Mouse (Mus musculus): ENCODE data around the gene Tmtc2. TPM values are rescaled to one million over a fixed set of nuclear protein-coding genes. Genes with fewer than 3 reads are reported as not detected.

Gene Tmtc2
- polyA plus RNA-seq, 1 experiment from 2014 or later, result 8.1 TPM

GRCm38 (mm10) chr10:105490748-105491147 is 83.5 kb downstream of the Tmtc2 start:
- Histone ChIP-seq H3K4me1 (replicated peaks; ENCODE audit: control insufficient read depth, insufficient read depth, low read length) (no peaks in the 10 kb centered on the region; the same call in 1 of the 2 replicates), H3K4me2 (ENCODE audit: low read depth, low read length) (no peak overlapping the region), H3K9ac (ENCODE audit: low read length) (no peak overlapping the region), H3K9me3 (ENCODE audit: control insufficient read depth, low read length) (no peaks in the 10 kb centered on the region), H3K27ac (ENCODE audit: low read length) (no peak overlapping the region), H3K27me3 (ENCODE audit: control insufficient read depth, insufficient read depth, low read depth, low read length) (no peaks in the 10 kb centered on the region), H3K36me3 (ENCODE audit: control insufficient read depth, insufficient read depth, low read length) (no peaks in the 10 kb centered on the region), H3K4me3 (ENCODE audit: low read length) (no peak overlapping the region)
- ATAC-seq (ENCODE audit: low read depth), result no peak
- WGBS, result 77% methylated on average over 4 of the region's 4 CpGs

- H3K4me3 ChIP-seq (ENCODE audit: low read length), result no peak overlapping the region
- H3K4me2 ChIP-seq (ENCODE audit: low read depth, low read length), result no peak overlapping the region
- H3K4me1 ChIP-seq (replicated peaks; ENCODE audit: control insufficient read depth, insufficient read depth, low read length), result no peaks in the 10 kb centered on the region; the same call in 1 of the 2 replicates
- ATAC-seq (ENCODE audit: low read depth), result no peak; the same call in 1 of the 2 replicates
- no peak overlapping the region for H3K27ac ChIP-seq (ENCODE audit: low read length)
- WGBS, result 75% methylated on average over 14 of the region's 14 CpGs
- H3K9me3 ChIP-seq (ENCODE audit: control insufficient read depth, low read length), result no peaks in the 10 kb centered on the region
- no peaks in the 10 kb centered on the region for H3K27me3 ChIP-seq (ENCODE audit: control insufficient read depth, insufficient read depth, low read depth, low read length)
- H3K36me3 ChIP-seq (ENCODE audit: control insufficient read depth, insufficient read depth, low read length), result no peaks in the 10 kb centered on the region
- H3K9ac ChIP-seq (ENCODE audit: low read length), result no peak overlapping the region
These were observed 84.1 kb downstream of the Tmtc2 start for GRCm38 (mm10) chr10:105489970-105490735.

DNA sequence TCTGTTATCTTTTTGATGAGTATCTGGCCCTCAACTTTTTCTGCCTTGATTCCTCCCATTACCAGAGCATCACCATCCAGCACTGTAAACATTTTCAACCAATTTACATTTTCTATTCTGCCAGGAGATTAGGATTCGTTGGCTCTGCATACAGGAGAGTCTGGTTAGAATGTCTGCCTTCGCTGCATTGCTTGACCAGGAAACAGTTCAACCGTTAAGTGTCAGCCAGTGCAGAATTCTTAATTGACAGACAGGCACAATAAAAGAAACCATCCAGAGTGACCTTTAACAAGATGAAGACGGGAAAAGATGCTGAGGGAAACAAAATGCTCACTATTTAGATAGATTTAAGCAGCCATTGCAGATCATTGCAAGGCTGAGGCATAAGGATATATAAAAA is 87.3 kb downstream of the Tmtc2 start:
- Histone ChIP-seq H3K27me3 (ENCODE audit: control insufficient read depth, insufficient read depth, low read depth, low read length) (no peaks in the 10 kb centered on the region), H3K9me3 (ENCODE audit: control insufficient read depth, low read length) (no peaks in the 10 kb centered on the region), H3K4me2 (ENCODE audit: low read depth, low read length) (no peak overlapping the region), H3K27ac (ENCODE audit: low read length) (no peak overlapping the region), H3K4me1 (replicated peaks; ENCODE audit: control insufficient read depth, insufficient read depth, low read length) (no peaks in the 10 kb centered on the region), H3K9ac (ENCODE audit: low read length) (no peak overlapping the region), H3K4me3 (ENCODE audit: low read length) (no peak overlapping the region), H3K36me3 (ENCODE audit: control insufficient read depth, insufficient read depth, low read length) (no peaks in the 10 kb centered on the region)
- no peak for ATAC-seq (ENCODE audit: low read depth)
- WGBS, result 55% methylated on average over 4 of the region's 4 CpGs

DNA sequence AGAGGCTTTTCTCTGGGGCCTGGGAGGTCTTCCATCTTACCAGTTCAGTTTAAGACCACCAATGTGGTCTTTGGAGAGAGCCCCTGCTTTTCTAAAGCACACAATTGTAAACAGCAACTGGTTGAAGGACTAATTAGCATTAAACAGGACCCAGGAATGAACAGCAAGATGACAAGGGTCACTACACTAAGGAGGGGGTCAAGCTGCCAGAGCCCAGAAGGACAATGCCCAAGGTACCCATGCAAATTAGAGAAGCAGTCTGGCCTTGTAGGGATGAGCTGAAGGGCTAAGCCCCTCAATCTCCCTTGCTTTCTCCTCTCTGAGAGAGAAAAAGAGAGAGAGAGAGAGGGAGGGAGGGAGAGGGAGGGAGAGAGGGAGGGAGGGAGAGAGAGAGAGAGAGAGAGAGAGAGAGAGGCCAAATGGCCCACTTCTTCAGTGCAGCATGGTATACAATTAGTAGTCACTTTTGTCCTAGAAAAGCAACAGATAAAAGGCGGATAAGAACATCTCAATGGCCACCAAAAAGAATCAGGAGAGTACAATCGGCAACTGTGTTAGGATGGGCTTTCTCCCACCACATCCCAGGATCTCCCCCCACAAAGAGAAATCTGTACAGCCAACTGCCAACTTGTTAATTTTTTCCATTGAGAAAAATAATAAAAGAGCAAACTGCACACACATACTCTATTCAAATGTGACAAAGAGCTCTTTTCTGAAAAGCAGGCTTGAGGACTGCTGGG is 89.7 kb downstream of the Tmtc2 start:
- Histone ChIP-seq H3K4me2 (ENCODE audit: low read depth, low read length) (no peak overlapping the region), H3K9me3 (ENCODE audit: control insufficient read depth, low read length) (no peaks in the 10 kb centered on the region), H3K27me3 (ENCODE audit: control insufficient read depth, insufficient read depth, low read depth, low read length) (no peaks in the 10 kb centered on the region), H3K36me3 (ENCODE audit: control insufficient read depth, insufficient read depth, low read length) (no peaks in the 10 kb centered on the region), H3K4me3 (ENCODE audit: low read length) (no peak overlapping the region), H3K9ac (ENCODE audit: low read length) (no peak overlapping the region), H3K27ac (ENCODE audit: low read length) (no peak overlapping the region), H3K4me1 (replicated peaks; ENCODE audit: control insufficient read depth, insufficient read depth, low read length) (no peaks in the 10 kb centered on the region)
- 81% methylated on average over 2 of the region's 2 CpGs for WGBS
- ATAC-seq (ENCODE audit: low read depth), result no peak

GRCm38 (mm10) chr10:105479771-105480170 is 94.5 kb downstream of the Tmtc2 start:
- no peaks in the 10 kb centered on the region for H3K4me1 ChIP-seq (replicated peaks; ENCODE audit: control insufficient read depth, insufficient read depth, low read length)
- 62% methylated on average over 11 of the region's 11 CpGs for whole genome bisulfite sequencing
- no peak overlapping the region for H3K9ac ChIP-seq (ENCODE audit: low read length)
- no peak for ATAC-seq (ENCODE audit: low read depth)
- H3K4me3 ChIP-seq (ENCODE audit: low read length), result no peak overlapping the region
- no peak overlapping the region for H3K4me2 ChIP-seq (ENCODE audit: low read depth, low read length)
- H3K27me3 ChIP-seq (ENCODE audit: control insufficient read depth, insufficient read depth, low read depth, low read length), result no peaks in the 10 kb centered on the region
- no peaks in the 10 kb centered on the region for H3K9me3 ChIP-seq (ENCODE audit: control insufficient read depth, low read length)
- H3K36me3 ChIP-seq (ENCODE audit: control insufficient read depth, insufficient read depth, low read length), result no peaks in the 10 kb centered on the region
- H3K27ac ChIP-seq (ENCODE audit: low read length), result no peak overlapping the region

GRCm38 (mm10) chr10:105477623-105478238 is 96.5 kb downstream of the Tmtc2 start:
- Histone ChIP-seq H3K27ac (ENCODE audit: low read length) (no peak overlapping the region), H3K4me1 (replicated peaks; ENCODE audit: control insufficient read depth, insufficient read depth, low read length) (no peaks in the 10 kb centered on the region), H3K9me3 (ENCODE audit: control insufficient read depth, low read length) (no peaks in the 10 kb centered on the region), H3K9ac (ENCODE audit: low read length) (no peak overlapping the region), H3K36me3 (ENCODE audit: control insufficient read depth, insufficient read depth, low read length) (no peaks in the 10 kb centered on the region), H3K4me2 (ENCODE audit: low read depth, low read length) (no peak overlapping the region), H3K27me3 (ENCODE audit: control insufficient read depth, insufficient read depth, low read depth, low read length) (no peaks in the 10 kb centered on the region), H3K4me3 (ENCODE audit: low read length) (no peak overlapping the region)
- no peak for ATAC-seq (ENCODE audit: low read depth)
- 82% methylated on average over 18 of the region's 18 CpGs for WGBS

DNA sequence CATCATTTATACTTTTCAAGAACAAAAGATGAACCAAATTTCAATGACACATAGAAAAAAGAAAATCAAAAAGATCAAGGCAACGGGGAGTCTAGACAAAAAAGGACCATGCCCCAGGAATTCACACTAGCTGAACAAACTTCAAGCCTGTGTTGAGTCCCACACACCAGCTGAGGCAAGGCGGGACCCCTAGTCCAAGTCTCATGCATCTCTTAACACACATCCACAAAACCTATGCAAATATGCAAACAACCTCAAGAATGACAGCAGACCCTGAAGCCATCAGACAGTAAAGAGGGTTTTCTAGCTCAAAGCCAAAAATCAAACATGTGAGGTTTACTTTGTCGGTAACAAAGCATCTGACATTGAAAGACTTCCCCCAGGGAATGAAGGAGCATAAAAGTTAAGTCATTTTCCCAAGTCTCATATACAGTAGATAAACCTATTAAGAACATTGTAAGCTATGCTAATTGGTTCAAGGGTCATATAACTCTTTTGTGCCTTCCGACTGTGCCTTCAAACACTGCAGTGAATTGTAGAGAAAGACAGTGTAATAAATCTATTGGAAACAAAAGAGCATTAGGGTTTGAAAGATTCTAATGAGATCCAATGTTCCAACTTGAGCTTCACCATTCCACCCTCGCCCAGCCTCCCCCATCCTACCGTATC is 100.0 kb downstream of the Tmtc2 start:
- Histone ChIP-seq H3K27ac (ENCODE audit: low read length) (no peak overlapping the region), H3K4me1 (replicated peaks; ENCODE audit: control insufficient read depth, insufficient read depth, low read length) (no peaks in the 10 kb centered on the region), H3K4me3 (ENCODE audit: low read length) (no peak overlapping the region), H3K27me3 (ENCODE audit: control insufficient read depth, insufficient read depth, low read depth, low read length) (no peaks in the 10 kb centered on the region), H3K36me3 (ENCODE audit: control insufficient read depth, insufficient read depth, low read length) (no peaks in the 10 kb centered on the region), H3K9ac (ENCODE audit: low read length) (no peak overlapping the region), H3K4me2 (ENCODE audit: low read depth, low read length) (no peak overlapping the region), H3K9me3 (ENCODE audit: control insufficient read depth, low read length) (no peaks in the 10 kb centered on the region)
- no peak for ATAC-seq (ENCODE audit: low read depth)
- 79% methylated on average over 6 of the region's 6 CpGs for WGBS

DNA sequence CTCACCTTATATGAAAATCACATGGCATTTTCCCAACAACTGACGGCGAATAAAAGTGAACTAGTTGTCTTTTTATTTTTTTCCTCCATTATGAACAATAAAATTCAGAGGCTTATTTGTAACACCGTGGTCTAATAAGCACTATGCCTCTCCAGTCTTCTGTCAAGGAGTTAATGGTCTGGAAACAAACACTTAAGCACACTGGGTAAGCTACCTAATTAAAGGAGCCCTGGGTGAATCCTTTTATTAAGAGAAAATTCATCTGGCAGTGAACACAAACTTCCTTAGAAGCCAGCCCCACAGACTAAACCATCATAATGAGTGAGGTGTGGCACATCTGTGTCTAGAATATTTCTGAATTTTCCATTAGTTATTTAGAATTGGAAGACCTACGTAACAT is 109.9 kb downstream of the Tmtc2 start:
- Histone ChIP-seq H3K4me1 (replicated peaks; ENCODE audit: control insufficient read depth, insufficient read depth, low read length) (no peaks in the 10 kb centered on the region), H3K27me3 (ENCODE audit: control insufficient read depth, insufficient read depth, low read depth, low read length) (no peaks in the 10 kb centered on the region), H3K4me3 (ENCODE audit: low read length) (no peak overlapping the region), H3K4me2 (ENCODE audit: low read depth, low read length) (no peak overlapping the region), H3K36me3 (ENCODE audit: control insufficient read depth, insufficient read depth, low read length) (no peaks in the 10 kb centered on the region), H3K9ac (ENCODE audit: low read length) (no peak overlapping the region), H3K27ac (ENCODE audit: low read length) (no peak overlapping the region), H3K9me3 (ENCODE audit: control insufficient read depth, low read length) (no peaks in the 10 kb centered on the region)
- 93% methylated on average over 4 of the region's 4 CpGs for WGBS
- ATAC-seq (ENCODE audit: low read depth), result no peak

DNA sequence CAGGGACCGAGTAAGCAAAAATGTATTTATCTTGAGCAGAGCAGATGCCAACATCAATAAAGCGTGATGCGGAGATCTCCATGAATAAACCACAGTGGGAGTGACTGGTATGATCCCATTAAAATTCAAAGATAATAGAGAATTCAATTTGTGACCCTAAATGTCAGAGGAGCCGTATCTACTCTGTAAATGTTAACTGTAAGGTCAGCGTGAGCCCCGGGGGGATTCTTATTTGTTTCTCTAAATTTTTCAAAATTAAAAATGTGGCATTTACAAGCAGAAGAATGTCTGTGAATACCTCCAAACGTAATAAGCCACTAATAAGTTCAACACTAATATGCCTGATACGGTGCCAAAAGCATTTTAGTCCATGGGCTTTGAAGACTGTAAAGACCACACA is 120.8 kb downstream of the Tmtc2 start:
- H3K27ac ChIP-seq (ENCODE audit: low read length), result no peak overlapping the region
- no peak overlapping the region for H3K4me2 ChIP-seq (ENCODE audit: low read depth, low read length)
- H3K4me1 ChIP-seq (replicated peaks; ENCODE audit: control insufficient read depth, insufficient read depth, low read length), result no peaks in the 10 kb centered on the region
- no peaks in the 10 kb centered on the region for H3K27me3 ChIP-seq (ENCODE audit: control insufficient read depth, insufficient read depth, low read depth, low read length)
- H3K4me3 ChIP-seq (ENCODE audit: low read length), result no peak overlapping the region
- H3K36me3 ChIP-seq (ENCODE audit: control insufficient read depth, insufficient read depth, low read length), result no peaks in the 10 kb centered on the region
- 69% methylated on average over 8 of the region's 8 CpGs for WGBS
- no peak overlapping the region for H3K9ac ChIP-seq (ENCODE audit: low read length)
- ATAC-seq (ENCODE audit: low read depth), result no peak
- H3K9me3 ChIP-seq (ENCODE audit: control insufficient read depth, low read length), result no peaks in the 10 kb centered on the region

Data from lung, embryonic 16.5 days (tissue).